Mouse (Mus musculus) thymus, adult 2 months (tissue): ENCODE measurements around the gene Cnn3.

Source experiments
- CTCF ChIP-seq: fragments of 200-500 bp; IDR thresholded peaks from 2 replicates; pipeline ENCODE4 v1.5.1; 2012; ENCODE audit warnings: mild to moderate bottlenecking, control low read depth, low read length, moderate library complexity, borderline replicate concordance; ENCODE audit not compliant: control insufficient read depth, poor library complexity, insufficient read depth; ENCODE audit errors: extremely low read depth
- POLR2A ChIP-seq: fragments of 200-500 bp; IDR thresholded peaks from 2 replicates; pipeline ENCODE4 v1.6.1; 2012; ENCODE audit warnings: mild to moderate bottlenecking, low read length, control low read depth, moderate library complexity; ENCODE audit not compliant: control insufficient read depth, poor library complexity, insufficient read depth; ENCODE audit errors: extremely low read depth

DNA sequence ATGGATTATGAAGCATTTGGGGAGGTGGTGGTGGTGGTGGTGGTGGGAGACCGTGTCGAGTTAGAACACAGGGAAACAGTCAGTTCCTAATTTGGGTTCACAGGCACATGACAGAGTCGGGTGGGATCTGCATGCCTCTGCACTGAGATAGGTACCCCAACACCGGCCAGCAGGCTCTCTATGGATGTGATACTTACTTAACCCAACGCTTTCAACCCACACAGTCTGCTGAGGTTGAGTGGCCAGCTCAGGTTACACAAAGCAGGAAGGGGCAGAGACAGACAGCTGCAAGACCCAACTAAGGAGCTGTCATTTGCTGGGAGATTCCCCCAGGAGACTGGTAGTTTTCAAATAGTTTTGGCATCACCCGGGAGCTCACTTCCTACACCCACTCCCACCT is 55.3 kb downstream of the Cnn3 start:
- TF ChIP-seq POLR2A (no peak), CTCF (no peak)
